Mouse (Mus musculus) stomach, postnatal 0 days (tissue): ENCODE data around the gene Hist3h2ba.

Source experiments
- CTCF ChIP-seq: IDR thresholded peaks from 2 replicates; pipeline ENCODE4 v1.5.1; 2016; ENCODE audit warnings: antibody characterized with exemption, low read depth, mild to moderate bottlenecking, moderate library complexity
- EP300 ChIP-seq: optimal IDR thresholded peaks from 2 replicates; pipeline ENCODE3; 2016; ENCODE audit warnings: antibody characterized with exemption

DNA sequence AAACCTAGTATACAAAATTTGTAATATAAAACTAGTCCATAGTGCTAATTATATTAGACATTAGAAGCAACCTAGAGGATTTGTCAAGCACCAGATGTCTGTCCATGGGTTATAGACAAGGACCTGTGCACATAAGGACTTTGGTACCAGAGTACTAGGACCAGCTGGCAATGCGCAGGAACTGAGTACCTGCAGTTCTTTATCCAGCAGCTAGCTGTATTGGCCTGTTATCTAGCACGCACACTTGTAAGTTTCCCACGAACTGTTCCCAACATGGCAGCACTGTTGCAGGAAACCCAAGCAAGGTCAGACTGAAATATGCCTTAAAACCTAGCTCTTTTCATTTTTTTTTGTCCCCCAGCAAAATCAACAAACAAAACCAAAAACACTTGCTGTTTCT is 18.5 kb upstream of the Hist3h2ba start:
- no peak for TF ChIP-seq CTCF
- TF ChIP-seq EP300: no peak
